Mouse (Mus musculus) stomach, postnatal 0 days (tissue): Measurements from ENCODE around the gene BC052040.

Experiments used
- CTCF ChIP-seq: IDR thresholded peaks from 2 replicates; pipeline ENCODE4 v1.5.1; 2016; ENCODE audit warnings: antibody characterized with exemption, low read depth, mild to moderate bottlenecking, moderate library complexity
- EP300 ChIP-seq: optimal IDR thresholded peaks from 2 replicates; pipeline ENCODE3; 2016; ENCODE audit warnings: antibody characterized with exemption

DNA sequence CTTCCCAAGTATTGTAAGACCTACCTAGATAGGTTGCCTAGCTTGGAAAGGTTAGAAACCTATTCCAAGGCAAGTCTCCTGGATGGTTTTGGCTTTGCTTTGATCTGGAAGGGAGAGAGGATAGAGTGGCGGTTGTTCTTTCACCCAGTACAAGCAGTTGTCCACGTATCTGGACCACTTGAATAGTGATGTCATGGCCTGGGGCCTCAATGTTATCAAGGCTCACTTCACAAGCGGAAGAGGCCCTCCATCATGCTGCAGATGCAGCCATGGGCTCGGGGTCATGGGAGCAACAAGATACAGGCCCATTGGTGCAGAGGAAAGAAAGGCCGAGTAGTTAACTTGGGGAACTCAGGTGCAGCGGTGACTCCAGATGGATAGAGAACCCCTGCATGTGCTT, 147.1 kb downstream of the BC052040 start:
- TF ChIP-seq CTCF (no peak), EP300 (no peak)
